Mouse (Mus musculus) heart, postnatal 0 days (tissue): Measurements from ENCODE around the gene Rmnd5b.

Source experiments
- CTCF ChIP-seq: IDR thresholded peaks from 2 replicates; pipeline ENCODE4 v1.5.1; 2016; ENCODE audit warnings: antibody characterized with exemption, control low read depth, low read depth
- EP300 ChIP-seq: IDR thresholded peaks from 2 replicates; pipeline ENCODE4 v1.6.1; 2016; ENCODE audit warnings: antibody characterized with exemption, low read depth

GRCm38 (mm10) chr11:51677737-51678418, 42.2 kb upstream of the Rmnd5b start:
- TF ChIP-seq CTCF (no peak), EP300 (no peak)
